Mouse (Mus musculus) adrenal gland, postnatal 25 days (tissue): ENCODE results near the gene Dnajb5. TPM values are rescaled to one million over a fixed set of nuclear protein-coding genes. Genes with fewer than 3 reads are reported as not detected.
"Not testable (repeated sequence)": the region's sequence is repeated elsewhere in the genome, so short reads cannot be mapped to it uniquely, and the experiment has no call there.

Experiments used
- DNase-seq: peaks from one replicate; pipeline ENCODE4 v3.0.0; 2021; ENCODE audit warnings: mixed read lengths
- total RNA-seq: library from RNA; stranded (reverse); gene quantifications from 2 replicates; pipeline ENCODE4 v1.2.3, GENCODE M21; 2021

Dnajb5 gene
- total RNA-seq, 1 experiment from 2014 or later, result 12.5 TPM

DNA sequence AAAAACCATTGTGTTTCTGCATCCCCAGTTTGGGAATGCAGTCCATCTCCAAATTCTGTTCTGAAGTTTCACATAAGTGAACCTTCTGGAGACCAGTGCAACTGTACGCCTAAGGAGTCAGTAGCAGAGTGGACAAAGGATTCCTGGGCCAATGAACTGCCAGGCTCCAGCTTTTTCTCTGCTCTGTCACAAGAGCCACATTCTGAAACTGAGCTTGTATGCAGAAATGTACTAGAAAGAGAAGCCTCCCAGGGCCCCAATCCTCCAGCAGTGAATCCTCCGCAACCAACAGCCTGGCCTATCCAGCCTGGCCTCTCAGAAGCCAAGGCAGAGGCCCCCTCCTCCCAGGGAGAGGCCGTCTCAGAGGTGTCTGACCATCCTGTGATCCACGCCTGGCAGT lies 23.3 kb downstream of the Dnajb5 start:
- DNase-seq, result no peak

DNA sequence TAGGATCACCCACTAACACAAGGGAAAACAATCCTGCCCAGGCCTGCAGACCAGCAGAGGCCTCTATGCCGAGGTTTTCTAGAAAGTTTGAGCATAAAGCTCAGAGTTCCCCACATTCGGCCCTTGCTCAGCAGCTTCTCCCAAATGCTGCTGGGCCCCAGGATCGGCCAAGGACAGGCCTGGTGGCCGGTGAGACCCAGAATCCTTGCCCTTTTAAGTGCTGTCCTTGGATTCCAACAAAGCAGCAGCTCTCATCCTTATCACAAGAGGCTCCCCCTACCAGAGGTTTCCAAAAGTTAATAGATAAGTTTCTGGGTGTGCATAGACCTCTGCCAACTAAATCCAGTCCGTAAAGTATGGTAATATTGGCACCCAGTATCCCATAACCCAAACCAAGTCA lies 24.3 kb downstream of the Dnajb5 start:
- no peak for DNase-seq

GRCm38 (mm10) chr4:42978062-42978461 lies 28.4 kb downstream of the Dnajb5 start:
- DNase-seq, result no peak

- not testable (repeated sequence) for DNase-seq
Measured at GRCm38 (mm10) chr4:42980467-42980866, 30.9 kb downstream of the Dnajb5 start.

- DNase-seq, result no peak
Measured at GRCm38 (mm10) chr4:42988296-42988695, 38.7 kb downstream of the Dnajb5 start.

DNA sequence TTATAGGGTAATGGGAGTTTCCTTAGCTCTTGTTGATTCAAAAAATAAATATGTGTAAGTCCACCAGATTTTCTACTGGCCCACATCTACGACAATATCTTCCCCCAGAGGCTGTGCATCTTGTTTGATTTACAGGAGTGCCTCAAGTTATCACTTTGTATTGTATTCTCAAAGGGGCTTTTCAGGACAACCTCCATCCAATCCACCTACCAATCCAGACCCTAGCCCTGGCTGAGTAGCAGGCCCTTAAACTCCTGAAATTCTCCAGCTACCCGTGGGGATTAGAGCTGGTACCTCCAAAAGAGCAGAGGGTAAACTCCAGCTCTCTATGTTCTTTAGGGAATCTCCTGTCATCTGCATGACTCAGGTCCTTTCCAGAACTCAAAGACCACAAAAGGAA lies 48.4 kb downstream of the Dnajb5 start:
- no peak for DNase-seq

DNA sequence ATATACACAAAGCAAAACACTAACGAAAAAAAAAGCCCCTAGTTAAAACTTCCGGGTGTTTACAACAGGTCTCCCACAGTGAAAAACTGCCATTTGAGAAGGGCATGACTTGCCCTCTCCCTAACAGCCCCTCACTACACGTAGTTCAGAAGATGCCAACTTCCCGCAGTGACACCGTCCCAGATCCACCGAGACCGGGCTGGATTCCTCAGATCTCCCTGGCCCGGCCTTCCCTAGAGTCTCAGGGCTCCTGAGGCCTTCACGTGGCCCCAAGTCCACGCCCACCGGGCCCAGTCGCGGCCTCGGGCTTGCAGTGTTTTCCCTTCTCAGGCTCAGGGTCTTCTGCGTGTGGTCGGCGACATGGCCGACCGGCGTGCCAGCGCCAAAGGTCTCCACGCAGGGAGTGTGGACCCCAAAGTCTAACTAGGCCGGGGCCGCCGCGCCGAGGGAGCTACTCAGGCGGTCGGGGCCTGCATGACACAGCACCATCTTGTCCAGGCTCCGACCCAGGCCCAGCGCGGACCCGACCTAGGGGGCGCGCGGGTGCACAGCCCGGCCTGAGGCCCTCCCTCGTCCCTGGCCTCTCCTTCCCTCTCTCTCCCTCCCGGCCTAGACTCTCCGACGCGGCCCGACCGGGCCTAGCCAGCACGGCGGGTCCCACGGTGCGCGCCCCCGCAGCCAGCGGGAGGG lies 50.0 kb downstream of the Dnajb5 start:
- DNase-seq, result peak; percentile 81

DNA sequence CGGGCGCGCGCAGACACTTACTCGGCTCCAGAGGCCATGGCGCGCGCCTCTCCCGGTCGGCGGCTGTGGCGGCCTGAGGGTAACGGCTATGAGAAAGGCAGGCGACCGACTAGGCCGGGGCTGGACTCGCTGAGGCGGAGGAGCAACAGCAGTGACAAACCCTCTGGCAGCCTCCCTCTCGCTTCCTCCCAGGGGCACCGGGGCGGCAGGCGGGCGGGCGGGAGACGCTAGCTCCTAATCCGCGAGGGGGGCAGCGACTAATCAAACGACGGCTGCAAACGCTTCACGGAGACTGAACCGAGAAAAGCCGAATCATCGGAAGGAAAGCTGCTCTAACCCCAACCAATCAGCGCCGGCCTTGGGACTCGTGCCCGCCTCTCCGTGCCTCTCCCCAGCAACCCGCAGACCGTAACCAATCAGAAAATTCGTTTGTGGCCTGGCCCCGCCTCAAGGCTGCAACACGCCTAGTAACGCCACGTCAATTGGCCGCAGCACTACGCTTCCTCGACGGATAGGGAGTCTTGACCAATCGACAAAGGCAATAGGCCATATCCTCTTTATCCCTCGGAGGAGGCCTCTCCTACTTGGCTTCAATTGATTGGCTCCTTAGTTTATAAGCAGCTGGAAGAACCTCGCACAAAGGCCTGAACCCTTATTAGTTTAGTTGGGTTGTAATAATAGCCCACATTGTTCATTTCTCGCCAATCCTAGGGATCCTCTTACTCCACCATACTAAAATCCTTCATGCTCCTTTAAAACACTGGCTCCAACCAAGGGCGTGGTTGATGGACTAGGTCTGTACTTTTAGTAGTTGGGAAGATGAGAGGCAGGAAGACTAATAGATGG lies 50.8 kb downstream of the Dnajb5 start, which contains the start of gene Vcp:
TSS of gene Vcp (minus strand) at position 367 of the 846 bp plus-strand sequence.
- DNase-seq, result peak; percentile 98

DNA sequence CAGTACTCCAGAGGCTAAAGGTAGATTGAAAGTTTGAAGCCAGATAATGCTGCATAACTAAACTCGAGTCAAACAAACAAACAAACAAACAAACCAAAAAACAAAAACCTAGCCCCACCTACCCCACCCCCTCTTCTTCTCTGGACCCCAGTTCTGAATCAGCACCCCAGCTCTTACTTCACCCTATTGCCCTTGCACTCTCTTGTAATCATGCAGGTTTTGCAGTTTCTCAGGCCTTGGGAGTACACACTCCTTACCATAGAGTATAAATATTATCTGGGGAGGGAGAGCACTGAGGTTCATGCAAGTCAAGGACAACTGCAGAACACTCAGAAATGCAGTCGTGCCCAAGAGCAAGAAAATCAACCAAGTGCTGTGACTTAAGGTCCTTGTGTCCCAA lies 51.7 kb downstream of the Dnajb5 start:
- no peak for DNase-seq

GRCm38 (mm10) chr4:43002756-43003439 lies 53.3 kb downstream of the Dnajb5 start:
- DNase-seq, result no peak

DNA sequence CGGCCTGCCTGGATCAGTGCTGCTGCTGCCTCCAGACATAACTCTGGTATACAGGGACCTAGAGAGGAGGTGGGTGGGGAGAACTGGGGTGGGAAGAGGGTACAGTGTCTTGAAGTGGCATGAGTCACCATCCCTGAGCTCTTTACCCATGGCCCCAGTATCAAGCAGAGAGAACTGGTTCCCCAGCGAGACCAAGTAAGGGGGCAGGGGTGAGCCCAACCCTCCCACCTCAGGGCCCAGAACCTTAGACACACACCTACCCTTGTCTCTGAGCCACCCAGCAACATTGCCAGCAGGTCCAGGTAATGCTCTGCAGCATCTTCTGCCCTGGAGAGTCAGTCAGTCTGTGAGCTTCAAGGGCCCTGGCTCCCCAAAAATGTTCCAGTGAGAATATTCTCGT lies 55.3 kb downstream of the Dnajb5 start:
- no peak for DNase-seq

GRCm38 (mm10) chr4:43005765-43006164 lies 56.2 kb downstream of the Dnajb5 start:
- DNase-seq, result no peak

Other genes with a start within 250 kb of the Dnajb5 start
- gene 4930578G10Rik, start 214.3 kb upstream of the Dnajb5 start, total RNA-seq, result not detected in 2 replicates
- gene Ccl19, start 193.2 kb upstream of the Dnajb5 start, total RNA-seq, result 1.1 and 2.3 TPM in 2 replicates
- gene Ccl21a, start 175.8 kb upstream of the Dnajb5 start, total RNA-seq, result 0.76 and 3.9 TPM in 2 replicates
- gene Fam205a1, start 95.9 kb upstream of the Dnajb5 start, total RNA-seq, result not detected in 2 replicates
- 0.18 TPM in 1 of 2 replicates, not detected in the other for gene Gm12394, start 93.0 kb upstream of the Dnajb5 start, total RNA-seq
- not detected in 2 replicates for gene Fam205c, start 75.6 kb upstream of the Dnajb5 start, total RNA-seq
- gene Phf24, start 33.2 kb upstream of the Dnajb5 start, total RNA-seq, result 0.57 and 0.73 TPM in 2 replicates
- gene 1700022I11Rik, start 19.8 kb downstream of the Dnajb5 start, total RNA-seq, result not detected in 2 replicates
- 299 and 392 TPM in 2 replicates for gene Vcp, start 50.7 kb downstream of the Dnajb5 start, total RNA-seq
- 15.7 and 20.9 TPM in 2 replicates for gene Fancg, start 60.7 kb downstream of the Dnajb5 start, total RNA-seq
- 26.1 and 27.5 TPM in 2 replicates for gene Pigo, start 76.0 kb downstream of the Dnajb5 start, total RNA-seq
- 227 and 270 TPM in 2 replicates for gene Stoml2, start 81.9 kb downstream of the Dnajb5 start, total RNA-seq
- 58.7 and 63.6 TPM in 2 replicates for gene Fam214b, start 96.4 kb downstream of the Dnajb5 start, total RNA-seq
- 12.4 and 13.2 TPM in 2 replicates for gene Unc13b, start 109.1 kb downstream of the Dnajb5 start, total RNA-seq